Mouse (Mus musculus): Measurements from ENCODE around the gene Lima1. TPM values are rescaled to one million over a fixed set of nuclear protein-coding genes. Genes with fewer than 3 reads are reported as not detected.
A peak's percentile ranks its signal among the peaks of the same experiment; 100 is the strongest.
"Not testable (repeated sequence)": the region's sequence is repeated elsewhere in the genome, so short reads cannot be mapped to it uniquely, and the experiment has no call there.

Lima1 gene
- total RNA-seq, 2 experiments from 2014 or later = 7.9 to 9.8 TPM

DNA sequence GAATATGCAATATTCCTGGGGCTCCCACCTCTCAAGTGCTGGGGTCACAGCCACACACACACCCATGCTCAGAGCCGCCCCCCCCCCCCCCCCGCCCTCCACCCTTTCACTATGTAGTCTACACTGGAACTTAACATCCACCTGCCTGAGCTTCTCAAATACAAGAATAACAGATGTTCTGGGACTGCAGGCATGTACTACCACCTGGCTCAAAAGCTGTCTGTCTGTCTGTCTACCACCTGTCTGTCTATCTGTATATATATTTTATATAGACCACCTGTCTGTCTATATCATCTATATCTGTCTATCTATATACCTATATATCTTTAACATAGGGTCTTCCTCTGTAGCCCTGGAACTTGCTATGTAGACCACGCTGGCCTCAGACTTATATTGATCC lies 16.1 kb upstream of the Lima1 start:
- intact Hi-C loops (cut with DNase I) = no loop called here
- no peak for TF ChIP-seq CTCF (IDR thresholded peaks at IDR 0.05)
- no peak for DNase-seq
- Histone ChIP-seq H3K27ac (no peak overlapping the region), H3K4me3 (no peak overlapping the region)

GRCm38 (mm10) chr15:99890412-99891236 lies 15.4 kb upstream of the Lima1 start:
- peak overlapping the region; percentile 73 for H3K27ac ChIP-seq
- intact Hi-C loops (cut with DNase I) = no loop called here
- peak; percentile 33 for DNase-seq
- TF ChIP-seq CTCF (IDR thresholded peaks at IDR 0.05) = no peak
- peak overlapping the region; percentile 64 for H3K4me3 ChIP-seq

GRCm38 (mm10) chr15:99889275-99889874 lies 14.1 kb upstream of the Lima1 start:
- intact Hi-C loops (cut with DNase I) = no loop called here
- peak overlapping the region; percentile 73 for H3K27ac ChIP-seq
- TF ChIP-seq CTCF (IDR thresholded peaks at IDR 0.05) = no peak
- H3K4me3 ChIP-seq = no peak overlapping the region
- no peak for DNase-seq

DNA sequence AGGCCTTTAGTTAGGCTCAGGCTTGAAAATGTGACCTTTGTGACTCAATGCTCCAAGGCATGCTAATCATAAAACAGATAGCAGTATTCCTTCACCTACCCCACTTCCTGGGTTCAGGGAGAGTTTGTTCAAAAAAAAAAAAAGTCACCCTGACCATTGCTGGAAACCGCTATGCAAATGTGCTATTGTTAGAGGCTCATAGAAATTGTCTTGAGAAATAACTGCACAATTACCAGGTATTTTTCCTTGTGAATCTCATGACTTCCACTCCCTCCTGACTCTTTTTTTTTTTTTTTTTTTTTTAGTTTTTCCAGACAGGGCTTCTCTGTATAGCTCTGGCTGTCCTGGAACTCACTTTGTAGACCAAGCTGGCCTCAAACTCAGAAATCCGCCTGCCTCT lies 11.9 kb upstream of the Lima1 start:
- intact Hi-C loops (cut with DNase I); DNase-seq; H3K4me3 ChIP-seq; H3K27ac ChIP-seq: not testable (repeated sequence)

DNA sequence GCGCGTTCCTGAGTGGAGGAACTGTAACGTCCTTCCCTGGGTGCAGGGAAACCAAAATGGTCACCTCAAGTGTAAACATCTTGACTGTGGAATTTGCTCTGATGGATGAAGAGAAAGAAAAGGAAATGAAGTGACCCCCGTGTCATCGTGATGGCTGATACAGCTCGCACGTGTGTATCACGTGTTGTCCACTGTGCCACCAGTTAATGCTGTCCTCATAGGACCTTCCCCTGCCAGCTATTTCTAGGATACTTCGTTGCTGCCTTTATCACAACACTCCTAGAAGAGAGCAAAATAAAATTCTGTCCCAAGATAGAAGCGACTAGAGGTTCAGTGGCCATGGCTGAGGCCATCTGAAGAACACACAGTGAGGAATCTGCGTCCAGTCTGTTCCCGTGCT lies 8.8 kb upstream of the Lima1 start:
- no peak for DNase-seq
- intact Hi-C loops (cut with DNase I) = no loop called here
- TF ChIP-seq CTCF (IDR thresholded peaks at IDR 0.05) = no peak
- H3K27ac ChIP-seq = no peak overlapping the region
- H3K4me3 ChIP-seq = no peak overlapping the region

GRCm38 (mm10) chr15:99878541-99878940 lies 3.3 kb upstream of the Lima1 start:
- TF ChIP-seq CTCF (IDR thresholded peaks at IDR 0.05) = no peak
- no peak for DNase-seq
- Histone ChIP-seq H3K27ac (no peak overlapping the region), H3K4me3 (no peak overlapping the region)
- intact Hi-C loops (cut with DNase I) = no loop called here

GRCm38 (mm10) chr15:99874612-99875333 lies 483 bp downstream of the Lima1 start:
- DNase-seq = peak; percentile 46
- Histone ChIP-seq H3K27ac (peak overlapping the region; percentile 88), H3K4me3 (peak overlapping the region; percentile 88)
- no peak for TF ChIP-seq CTCF (IDR thresholded peaks at IDR 0.05)
- intact Hi-C loops (cut with DNase I) = no loop called here

DNA sequence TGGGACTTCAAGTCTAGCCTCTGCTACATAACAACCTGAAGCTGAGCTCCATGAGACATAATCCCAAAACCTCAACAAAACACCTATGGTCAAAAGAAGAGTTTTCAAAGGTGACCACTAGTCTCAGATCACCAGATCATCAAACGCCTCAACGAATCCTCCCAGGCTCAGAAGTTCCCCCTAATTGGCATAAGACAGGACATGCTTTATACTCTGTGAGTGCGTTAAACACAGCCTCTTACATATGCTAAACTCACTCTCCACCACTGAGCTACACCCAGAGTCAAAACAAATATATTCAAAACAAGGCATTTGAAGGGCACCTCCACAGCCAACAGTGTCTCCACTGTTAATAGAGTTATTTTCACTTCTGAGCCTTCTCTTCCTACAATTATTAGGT lies 2.7 kb downstream of the Lima1 start:
- Histone ChIP-seq H3K27ac (peak overlapping the region; percentile 53; the same call in 1 of the 2 replicates), H3K4me3 (no peak overlapping the region)
- intact Hi-C loops (cut with DNase I) = no loop called here
- no peak for DNase-seq
- TF ChIP-seq CTCF (IDR thresholded peaks at IDR 0.05) = no peak

DNA sequence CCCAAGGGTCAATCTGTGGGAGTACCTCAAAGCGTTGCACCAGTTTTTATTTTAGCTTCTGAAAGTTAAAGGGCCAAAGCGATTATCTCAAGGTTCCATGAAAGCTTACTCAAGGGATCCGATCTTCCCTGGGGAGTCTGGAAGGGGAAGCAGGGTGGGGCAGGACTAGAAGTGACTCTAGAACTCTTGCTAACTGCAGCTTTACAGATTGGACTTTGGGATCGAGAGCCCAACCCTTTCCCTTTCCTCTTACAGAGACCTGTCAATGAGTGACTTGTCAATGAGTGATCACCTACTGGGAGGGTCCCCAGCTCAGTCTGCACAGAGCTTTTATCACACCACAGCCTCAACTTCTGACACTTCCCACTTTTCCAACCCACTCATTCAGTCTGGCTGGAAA lies 7.6 kb downstream of the Lima1 start:
- H3K4me3 ChIP-seq = no peak overlapping the region
- peak; percentile 28 for DNase-seq
- peak overlapping the region; percentile 66 for H3K27ac ChIP-seq
- TF ChIP-seq CTCF (IDR thresholded peaks at IDR 0.05) = no peak
- intact Hi-C loops (cut with DNase I) = loop anchor here (5.0 kb wide), 1 partner anchor 45 kb away; no protein-coding TSS in a partner anchor

DNA sequence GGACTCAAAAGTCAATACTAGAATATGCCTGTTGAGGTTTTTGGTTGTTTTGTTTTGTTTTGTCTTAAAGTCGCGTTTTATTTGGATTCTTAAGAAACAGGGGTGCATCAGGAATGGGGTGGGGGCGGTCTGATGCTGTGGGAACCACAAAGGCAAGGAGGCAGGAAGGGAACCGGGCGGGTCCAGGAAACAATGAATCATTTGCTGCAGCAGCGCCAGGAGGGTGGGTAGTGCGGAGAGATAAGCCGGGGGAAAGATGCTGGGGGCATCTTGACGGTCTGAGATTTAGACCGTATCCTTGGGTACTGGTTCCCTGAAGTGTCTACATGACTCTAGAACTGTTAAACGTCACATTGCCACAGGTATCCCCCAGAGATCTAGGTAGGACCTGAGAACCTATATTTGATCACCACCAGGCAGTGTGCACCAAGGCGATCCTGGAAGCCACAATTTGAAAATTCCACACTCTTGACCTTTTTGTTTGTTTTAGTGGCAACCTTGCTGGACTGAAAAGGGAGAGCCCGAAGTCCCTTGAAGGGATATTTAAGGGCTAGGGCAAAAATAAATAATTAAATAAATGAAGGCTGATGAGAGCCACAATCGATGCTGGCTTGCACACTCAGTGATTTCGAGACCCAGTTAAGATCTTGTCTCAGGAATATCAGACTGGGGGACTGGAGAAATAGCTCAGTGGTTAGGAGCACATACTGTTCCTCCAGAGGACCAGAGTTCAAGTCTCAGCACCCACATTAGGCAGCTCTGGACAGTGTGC lies 8.6 kb downstream of the Lima1 start:
- DNase-seq = peak; percentile 64
- intact Hi-C loops (cut with DNase I) = loop anchor here (5.0 kb wide), 1 partner anchor 44 kb away; no protein-coding TSS in a partner anchor
- H3K4me3 ChIP-seq = peak overlapping the region; percentile 30
- H3K27ac ChIP-seq = peak overlapping the region; percentile 80
- no peak for TF ChIP-seq CTCF (IDR thresholded peaks at IDR 0.05)

- TF ChIP-seq CTCF (IDR thresholded peaks at IDR 0.05) = no peak
- Histone ChIP-seq H3K4me3 (peak overlapping the region; percentile 30), H3K27ac (peak overlapping the region; percentile 80)
- intact Hi-C loops (cut with DNase I) = loop anchor here (5.0 kb wide), 1 partner anchor 44 kb away; no protein-coding TSS in a partner anchor
- peak; percentile 41 for DNase-seq
Measured at GRCm38 (mm10) chr15:99865942-99866341, 9.3 kb downstream of the Lima1 start.

GRCm38 (mm10) chr15:99865494-99865941 lies 9.7 kb downstream of the Lima1 start:
- no peak for DNase-seq
- intact Hi-C loops (cut with DNase I) = loop anchor here (5.0 kb wide), 1 partner anchor 43 kb away; no protein-coding TSS in a partner anchor
- Histone ChIP-seq H3K27ac (peak overlapping the region; percentile 80), H3K4me3 (no peak overlapping the region)
- TF ChIP-seq CTCF (IDR thresholded peaks at IDR 0.05) = no peak

All from gastrocnemius, adult 2 months (tissue).